ENCODE assay signal across 9 mouse cellular contexts in genomic region chr1:84406891-84407290, GRCm38 (mm10). TPM values are rescaled to one million over a fixed set of nuclear protein-coding genes. Genes with fewer than 3 reads are reported as not detected.
DNase-seq lines count a peak whose midpoint lies in the region; ATAC-seq and TF ChIP-seq lines count a peak whose summit lies in the region.
"Had no signal": no experiment of that assay in that cellular context is flagged by ENCODE, and none has a peak within 500 bp of the region (broad histone marks: within the 10 kb centered on the region; RNA-seq: fewer than 3 reads in every experiment).

No protein-coding gene starts in this region.

- no peak overlapping the region for H3K9ac ChIP-seq in forebrain, embryonic 14.5 days (ENCODE audit: low read length)
- H3K9ac ChIP-seq: limb, embryonic 12.5 days had no signal

- ATAC-seq in forebrain, embryonic 14.5 days = no peak

- no peak overlapping the region for H3K4me2 ChIP-seq in forebrain, embryonic 14.5 days (ENCODE audit: low read length)
- H3K4me2 ChIP-seq: limb, embryonic 12.5 days had no signal

- no peaks in the 10 kb centered on the region for H3K36me3 ChIP-seq in forebrain, embryonic 14.5 days (ENCODE audit: control insufficient read depth, insufficient read depth, low read length)
- H3K36me3 ChIP-seq: limb, embryonic 12.5 days had no signal

- no peaks in the 10 kb centered on the region for H3K27me3 ChIP-seq in forebrain, embryonic 14.5 days (replicated peaks; ENCODE audit: control insufficient read depth, insufficient read depth, low read length)

- intact Hi-C loops in gastrocnemius, adult 2 months (cut with DNase I) = no loop called here

- no peaks in the 10 kb centered on the region for H3K4me1 ChIP-seq in forebrain, embryonic 14.5 days (ENCODE audit: control insufficient read depth, insufficient read depth, low read length)
- H3K4me1 ChIP-seq: limb, embryonic 12.5 days had no signal

- DNase-seq in urinary bladder, postnatal 25 days (ENCODE audit: low spot score) = peak; percentile 48
- DNase-seq in urinary bladder, adult 2 months (ENCODE audit: low spot score) = no peak
- peak; percentile 76 for DNase-seq in gastrocnemius, adult 2 months
- peak; percentile 1 for DNase-seq in large intestine, adult 2 months (ENCODE audit: low read depth, low spot score)
- DNase-seq in right cerebral cortex, postnatal 10 days (ENCODE audit: low spot score in 2 of 2) = no peak
- DNase-seq in forebrain, embryonic 14.5 days (ENCODE audit: low spot score) = no peak
- DNase-seq in retina, postnatal 1 day = no peak
- DNase-seq in layer of hippocampus, adult 9-11 months = no peak

- H3K9me3 ChIP-seq in forebrain, embryonic 14.5 days (replicated peaks; ENCODE audit: control insufficient read depth, low read length) = no peaks in the 10 kb centered on the region
- H3K9me3 ChIP-seq: limb, embryonic 12.5 days had no signal

- H3K27ac ChIP-seq in gastrocnemius, adult 2 months = peak overlapping the region; percentile 80
- no peak overlapping the region for H3K27ac ChIP-seq in forebrain, embryonic 14.5 days (ENCODE audit: low read depth, low read length)
- H3K27ac ChIP-seq: limb, embryonic 12.5 days had no signal

- TF ChIP-seq CTCF in gastrocnemius, adult 2 months (IDR thresholded peaks at IDR 0.05) = no peak

- H3K4me3 ChIP-seq in gastrocnemius, adult 2 months = no peak overlapping the region
- no peak overlapping the region for H3K4me3 ChIP-seq in forebrain, embryonic 14.5 days (ENCODE audit: low read depth, low read length)
- H3K4me3 ChIP-seq: limb, embryonic 12.5 days had no signal

- WGBS in large intestine, adult 2 months = 27% methylated on average over 4 of the region's 4 CpGs
- 89% methylated on average over 4 of the region's 4 CpGs for WGBS in forebrain, embryonic 14.5 days

RNA-seq across cellular contexts. Expression of gene Pid1, which starts 42.9 kb away (rescaled TPM):
- polyA plus RNA-seq in urinary bladder, adult 2 months (2012; rRNA removed) = 55.1 and 74.2 TPM in 2 replicates
- 1 to 10 TPM; 5.1 to 8.1 TPM for total RNA-seq in gastrocnemius, adult 2 months (2021)
- 4.5 and 5.4 TPM in 2 replicates for polyA plus RNA-seq in large intestine, adult 2 months (2012; rRNA removed)
- polyA plus RNA-seq in forebrain, embryonic 14.5 days (2014; fragmentation: Nextera tagmentation; extraction: Ambion mirVana) = 42.2 and 54.3 TPM in 2 replicates

Comparison
In these comparisons a context has a peak if more than half of its experiments do, and no peak if none do; other contexts are left out.
1. DNase-seq: peak in urinary bladder, postnatal 25 days (single experiment), gastrocnemius, adult 2 months (single experiment) and large intestine, adult 2 months (single experiment); none in urinary bladder, adult 2 months (single experiment), right cerebral cortex, postnatal 10 days (0 of 2), forebrain, embryonic 14.5 days (single experiment), retina, postnatal 1 day (single experiment) and layer of hippocampus, adult 9-11 months (single experiment).